Mouse (Mus musculus) midbrain, embryonic 12.5 days (tissue): ENCODE measurements around the gene 4930404H24Rik. TPM values are rescaled to one million over a fixed set of nuclear protein-coding genes. Genes with fewer than 3 reads are reported as not detected.
A peak's percentile ranks its signal among the peaks of the same experiment; 100 is the strongest.
"Not testable (repeated sequence)": the region's sequence is repeated elsewhere in the genome, so short reads cannot be mapped to it uniquely, and the experiment has no call there.

Experiments
- ATAC-seq: fragments of 200-750 bp; cut with Nextera tagmentation; 2 replicates; pipeline ENCODE4 v1.8.0; 2017; ENCODE audit warnings: low read depth, moderate TSS enrichment, moderate library complexity; ENCODE audit not compliant: low FRiP score
- H3K27ac ChIP-seq: fragments of 300-500 bp; sonication (generic); replicated peaks from 2 replicates; pipeline ENCODE4 v1.5.1; 2016; ENCODE audit warnings: mild to moderate bottlenecking
- H3K27me3 ChIP-seq: fragments of 300-500 bp; sonication (generic); 2 replicates; pipeline ENCODE4 v1.6.1; 2016; ENCODE audit warnings: mild to moderate bottlenecking
- H3K36me3 ChIP-seq: fragments of 300-500 bp; sonication (generic); 2 replicates; pipeline ENCODE4 v1.6.1; 2016
- H3K4me1 ChIP-seq: fragments of 300-500 bp; sonication (generic); 2 replicates; pipeline ENCODE4 v1.6.1; 2016
- H3K4me2 ChIP-seq: fragments of 300-500 bp; sonication (generic); replicated peaks from 2 replicates; pipeline ENCODE4 v1.6.1; 2016; ENCODE audit warnings: mild to moderate bottlenecking, moderate library complexity
- H3K4me3 ChIP-seq: fragments of 300-500 bp; sonication (generic); 2 replicates; pipeline ENCODE4 v1.5.1; 2016; ENCODE audit warnings: mild to moderate bottlenecking
- H3K9ac ChIP-seq: fragments of 300-500 bp; sonication (generic); replicated peaks from 2 replicates; pipeline ENCODE4 v1.6.1; 2016; ENCODE audit warnings: mild to moderate bottlenecking, moderate library complexity
- H3K9me3 ChIP-seq: fragments of 300-500 bp; sonication (generic); 2 replicates; pipeline ENCODE4 v1.6.1; 2016; ENCODE audit warnings: mild to moderate bottlenecking
- WGBS: fragments of 180-500 bp; shearing (Covaris S2); methylation state at CpG from one replicate; pipeline ENCODE4 v1.1.7; 2016; 5-methylcytosine and 5-hydroxymethylcytosine counted together
- polyA plus RNA-seq: library from polyadenylated mRNA; unstranded; fragments of >200 nt; fragmentation: Nextera tagmentation; extraction: Ambion mirVana; gene quantifications from 2 replicates; pipeline ENCODE4 v1.2.1, GENCODE M21; 2016

4930404H24Rik gene
- polyA plus RNA-seq, 1 experiment from 2014 or later: not detected

DNA sequence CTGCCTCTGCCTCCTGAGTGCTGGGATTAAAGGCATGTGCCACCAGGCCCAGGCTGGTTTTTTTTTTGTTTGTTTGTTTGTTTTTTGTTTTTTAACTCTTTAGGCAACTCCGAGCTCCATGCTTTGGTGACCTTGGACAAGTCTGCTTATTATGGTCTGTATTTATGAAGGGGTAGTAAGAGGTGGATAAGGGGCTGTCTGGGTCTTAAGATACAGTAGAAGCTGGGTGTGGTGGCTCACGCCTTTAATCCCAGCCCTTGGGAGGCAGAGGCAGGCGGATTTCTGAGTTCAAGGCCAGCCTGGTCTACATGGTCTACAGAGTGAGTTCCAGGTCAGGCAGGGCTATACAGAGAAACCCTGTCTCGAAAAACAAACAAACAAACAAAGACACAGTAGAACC, 2.8 kb downstream of the 4930404H24Rik start:
- H3K36me3 ChIP-seq, H3K27ac ChIP-seq, H3K4me2 ChIP-seq, ATAC-seq, H3K9me3 ChIP-seq, H3K9ac ChIP-seq, H3K4me3 ChIP-seq: not testable (repeated sequence)
- Histone ChIP-seq H3K4me1 (peaks cover 69% of the 10 kb centered on the region), H3K27me3 (peaks cover 82% of the 10 kb centered on the region)
- WGBS: 86% methylated on average over 4 of the region's 4 CpGs

DNA sequence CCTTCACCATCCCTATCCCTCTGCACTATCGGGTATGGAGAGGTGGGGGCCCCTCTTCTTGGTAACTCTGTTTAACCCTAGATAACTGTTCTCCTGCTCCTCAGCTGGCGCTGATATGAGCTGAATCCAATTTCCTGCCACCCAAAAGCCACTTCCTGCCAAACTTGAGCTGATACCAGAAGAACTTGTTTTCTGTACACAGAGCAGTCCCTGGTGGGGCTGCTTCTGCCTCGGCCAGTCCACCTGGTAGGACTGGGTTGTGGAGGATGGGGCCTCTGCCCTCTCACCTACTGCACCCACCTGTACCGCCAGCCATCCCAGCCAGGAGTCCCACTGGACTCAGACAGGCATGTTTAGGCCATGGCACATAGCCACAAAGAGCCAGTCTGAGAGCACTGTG, 3.2 kb downstream of the 4930404H24Rik start:
- no peak for ATAC-seq
- Histone ChIP-seq H3K9me3 (no peaks in the 10 kb centered on the region), H3K9ac (0 out of 2 replicates have a peak overlapping the region, but pooled peaks have one; percentile 4), H3K4me1 (peaks cover 66% of the 10 kb centered on the region), H3K27me3 (peaks cover 82% of the 10 kb centered on the region), H3K36me3 (no peaks in the 10 kb centered on the region), H3K4me2 (no peak overlapping the region), H3K4me3 (no peak overlapping the region), H3K27ac (peak overlapping the region; percentile 71; the same call in 1 of the 2 replicates)
- WGBS: 92% methylated on average over 4 of the region's 4 CpGs

DNA sequence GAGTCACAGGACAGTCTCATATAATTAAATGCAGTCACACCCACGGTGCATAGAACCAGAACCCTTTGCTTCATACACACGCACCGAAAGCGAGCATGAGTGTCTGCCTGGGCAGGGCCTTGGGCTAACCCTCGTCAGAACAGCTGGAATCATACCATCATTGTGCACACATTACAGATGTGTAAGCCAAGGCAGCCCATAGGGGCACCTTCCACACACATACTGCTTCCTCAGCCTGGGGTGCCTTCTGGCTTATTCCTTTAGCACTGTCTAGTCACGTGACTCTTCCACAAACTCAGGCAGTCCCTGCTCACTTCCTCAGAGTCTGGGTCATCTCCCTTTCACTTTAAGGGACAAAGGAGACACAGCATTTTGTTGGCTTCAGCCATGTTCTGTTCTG, 3.7 kb downstream of the 4930404H24Rik start:
- H3K9ac ChIP-seq: no peak overlapping the region
- peaks cover 61% of the 10 kb centered on the region for H3K4me1 ChIP-seq
- no peak for ATAC-seq
- WGBS: 85% methylated on average over 6 of the region's 6 CpGs
- H3K9me3 ChIP-seq: no peaks in the 10 kb centered on the region
- no peak overlapping the region for H3K4me3 ChIP-seq
- H3K4me2 ChIP-seq: no peak overlapping the region
- peaks cover 81% of the 10 kb centered on the region for H3K27me3 ChIP-seq
- peak overlapping the region; percentile 71 for H3K27ac ChIP-seq
- H3K36me3 ChIP-seq: no peaks in the 10 kb centered on the region

DNA sequence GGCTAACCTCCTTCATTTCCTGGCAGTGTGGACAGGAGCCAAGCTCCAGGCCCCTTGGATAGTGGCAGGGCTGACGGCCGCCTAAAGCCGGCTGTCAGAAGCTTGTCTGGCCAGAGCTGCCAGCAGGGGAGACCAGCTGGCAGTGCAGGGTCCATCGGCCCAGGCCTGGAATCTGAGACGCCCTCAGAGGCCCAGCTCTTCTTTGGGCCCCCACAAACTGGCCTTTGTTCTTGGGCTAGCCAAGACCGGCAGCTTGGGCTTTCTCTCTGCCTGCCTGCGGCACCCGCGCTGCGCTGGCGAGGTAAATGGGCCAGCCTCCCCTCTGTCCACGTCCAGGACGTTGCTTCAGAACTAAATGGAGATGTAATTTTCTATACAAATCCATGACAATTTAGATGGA, 4.3 kb downstream of the 4930404H24Rik start:
- Histone ChIP-seq H3K36me3 (no peaks in the 10 kb centered on the region), H3K4me1 (peaks cover 55% of the 10 kb centered on the region), H3K4me3 (no peak overlapping the region), H3K27ac (peak overlapping the region; percentile 71), H3K9ac (no peak overlapping the region), H3K9me3 (no peaks in the 10 kb centered on the region), H3K4me2 (peak overlapping the region; percentile 6; the same call in 1 of the 2 replicates), H3K27me3 (peaks cover 75% of the 10 kb centered on the region)
- 9% methylated on average over 13 of the region's 13 CpGs for whole genome bisulfite sequencing
- ATAC-seq: peak; percentile 55

DNA sequence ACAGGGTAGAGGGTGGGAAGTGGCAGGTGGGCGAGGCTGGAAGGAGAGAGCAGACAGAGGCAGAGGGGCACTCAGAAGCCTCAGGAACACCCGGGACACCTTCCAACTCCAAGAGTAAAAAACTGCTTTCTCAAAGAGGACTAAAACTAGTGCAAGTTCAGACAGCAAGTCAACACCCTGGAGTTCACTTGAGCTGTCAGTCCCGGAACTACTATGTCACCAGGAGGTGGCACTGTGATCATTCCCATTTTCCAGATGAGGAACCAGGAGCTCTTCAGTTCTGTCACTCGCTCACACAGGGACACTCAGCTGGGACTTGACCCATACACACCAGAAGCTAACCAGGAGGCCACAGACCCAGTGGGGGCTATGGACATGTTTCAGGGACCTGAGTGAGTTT, 6.6 kb downstream of the 4930404H24Rik start:
- no peaks in the 10 kb centered on the region for H3K9me3 ChIP-seq
- H3K27ac ChIP-seq: no peak overlapping the region
- ATAC-seq: no peak
- no peak overlapping the region for H3K9ac ChIP-seq
- H3K4me3 ChIP-seq: no peak overlapping the region
- H3K4me2 ChIP-seq: no peak overlapping the region
- no peaks in the 10 kb centered on the region for H3K36me3 ChIP-seq
- peaks cover 39% of the 10 kb centered on the region for H3K4me1 ChIP-seq
- WGBS: 69% methylated on average over 4 of the region's 4 CpGs
- H3K27me3 ChIP-seq: peaks cover 56% of the 10 kb centered on the region

DNA sequence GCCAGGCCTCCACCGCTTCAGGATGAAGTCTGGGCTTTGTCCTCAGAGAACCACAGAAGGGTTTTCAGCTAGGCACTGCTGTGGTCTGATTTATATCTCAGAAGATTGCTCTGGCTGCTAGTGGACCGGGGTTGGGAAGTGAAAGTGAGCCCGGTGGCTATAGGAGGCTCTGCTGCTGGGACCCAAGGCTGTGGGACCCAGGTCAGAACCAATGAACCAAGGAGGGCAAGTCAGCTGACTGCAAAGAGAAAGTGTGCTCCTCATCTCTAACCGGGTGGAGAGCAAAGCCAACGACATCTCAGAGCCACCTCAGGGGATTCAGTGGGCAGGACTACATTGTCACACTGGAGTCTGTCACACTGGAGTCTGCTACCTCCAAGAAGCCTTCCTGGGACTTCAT, 13.8 kb downstream of the 4930404H24Rik start:
- H3K27ac ChIP-seq: 0 out of 2 replicates have a peak overlapping the region, but pooled peaks have one; percentile 5
- H3K27me3 ChIP-seq: peaks cover 17% of the 10 kb centered on the region
- no peak for ATAC-seq
- H3K9me3 ChIP-seq: no peaks in the 10 kb centered on the region
- H3K4me3 ChIP-seq: no peak overlapping the region
- H3K9ac ChIP-seq: no peak overlapping the region
- whole genome bisulfite sequencing: 84% methylated on average over 5 of the region's 5 CpGs
- H3K4me1 ChIP-seq: peaks cover 27% of the 10 kb centered on the region
- no peak overlapping the region for H3K4me2 ChIP-seq
- no peaks in the 10 kb centered on the region for H3K36me3 ChIP-seq

DNA sequence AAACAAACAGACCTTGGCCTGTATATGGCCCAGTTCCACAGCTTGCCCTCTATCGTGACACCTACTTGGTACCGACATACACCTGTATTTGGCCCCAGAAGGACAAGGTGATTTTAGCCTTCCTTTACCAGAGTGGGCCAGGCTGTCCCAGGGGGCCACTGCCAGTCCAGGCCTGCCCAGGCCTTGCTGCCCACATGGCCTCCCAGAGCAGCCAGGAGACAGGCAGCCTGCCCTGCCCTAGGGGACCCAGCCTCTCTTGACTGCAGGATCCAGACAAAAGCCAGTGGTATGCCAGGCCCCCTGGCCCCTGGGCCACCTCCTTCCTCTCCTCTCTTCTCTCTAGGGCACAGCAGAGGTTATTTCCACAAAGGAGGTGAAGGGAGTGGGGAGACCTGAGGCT, 15.4 kb downstream of the 4930404H24Rik start:
- Histone ChIP-seq H3K9ac (no peak overlapping the region), H3K4me1 (peaks cover 43% of the 10 kb centered on the region), H3K27me3 (peaks cover 21% of the 10 kb centered on the region; the same call in 1 of the 2 replicates), H3K36me3 (no peaks in the 10 kb centered on the region), H3K4me3 (no peak overlapping the region), H3K27ac (no peak overlapping the region), H3K4me2 (no peak overlapping the region), H3K9me3 (no peaks in the 10 kb centered on the region)
- no peak for ATAC-seq
- 90% methylated on average over 2 of the region's 2 CpGs for WGBS

DNA sequence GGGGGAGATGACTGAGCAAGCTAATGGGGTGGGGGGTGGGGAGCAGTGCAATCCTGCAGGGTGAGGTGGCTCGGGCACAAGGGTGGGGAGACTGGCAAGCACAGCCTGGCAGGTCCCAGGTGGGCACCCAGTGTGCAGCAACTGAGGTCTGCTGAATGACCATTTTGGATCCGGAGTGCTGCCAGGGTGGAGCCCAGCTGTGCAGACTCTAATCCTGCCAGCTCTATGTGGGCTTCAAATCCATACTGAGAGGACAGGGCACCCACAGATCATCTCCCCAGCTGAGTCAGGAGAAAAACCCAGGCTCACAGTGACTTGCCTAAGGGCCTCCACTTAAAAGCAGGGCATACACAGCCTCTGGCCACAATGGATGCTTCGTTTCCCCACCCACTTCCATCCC, 15.8 kb downstream of the 4930404H24Rik start:
- no peaks in the 10 kb centered on the region for H3K9me3 ChIP-seq
- H3K36me3 ChIP-seq: no peaks in the 10 kb centered on the region
- no peak for ATAC-seq
- peaks cover 44% of the 10 kb centered on the region for H3K4me1 ChIP-seq
- no peak overlapping the region for H3K9ac ChIP-seq
- no peak overlapping the region for H3K4me2 ChIP-seq
- peak overlapping the region; percentile 83; the same call in 1 of the 2 replicates for H3K27ac ChIP-seq
- WGBS: 49% methylated on average over 3 of the region's 3 CpGs
- peaks cover 21% of the 10 kb centered on the region; the same call in 1 of the 2 replicates for H3K27me3 ChIP-seq
- H3K4me3 ChIP-seq: no peak overlapping the region

DNA sequence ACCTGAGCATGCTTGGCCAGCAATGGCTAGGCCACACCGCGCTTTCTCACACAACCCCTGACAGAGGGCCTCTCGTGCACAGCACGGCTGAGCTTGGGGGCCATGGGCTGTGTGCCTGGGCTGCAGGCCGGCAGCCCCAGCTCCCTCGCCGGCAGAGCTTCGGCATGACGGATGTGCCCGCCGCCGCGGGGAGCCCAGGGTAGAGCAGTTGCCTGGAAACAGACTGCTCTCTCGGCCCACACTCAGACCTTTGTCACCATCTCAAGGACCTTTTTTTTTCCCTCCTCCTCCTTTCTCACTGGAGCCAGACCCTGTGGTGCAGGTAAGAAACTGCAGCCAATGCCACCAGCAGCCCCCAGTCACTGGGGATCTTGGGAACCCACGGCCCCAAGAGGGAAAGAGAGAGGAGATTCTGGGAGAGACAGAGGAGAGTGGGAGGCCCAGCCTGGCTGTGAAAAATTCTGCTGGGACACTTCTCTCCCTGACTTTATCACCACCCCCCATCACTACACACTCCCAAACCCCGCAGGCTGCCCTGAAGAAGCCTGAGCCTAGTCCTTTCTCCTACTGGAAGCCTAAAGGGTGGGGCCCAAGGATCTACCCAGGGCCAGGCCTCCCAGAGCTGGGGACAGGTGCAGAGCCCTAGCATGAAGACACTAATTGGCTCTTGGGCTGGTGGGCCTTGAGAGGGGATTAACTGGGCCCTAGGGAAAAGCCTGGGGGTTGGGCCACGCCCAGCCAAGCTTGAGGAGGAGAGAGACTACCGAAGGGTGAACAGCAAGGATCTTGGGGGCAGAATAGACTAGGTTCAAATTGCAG, 16.8 kb downstream of the 4930404H24Rik start:
- H3K36me3 ChIP-seq: no peaks in the 10 kb centered on the region
- H3K9me3 ChIP-seq: no peaks in the 10 kb centered on the region
- H3K27me3 ChIP-seq: peaks cover 21% of the 10 kb centered on the region; the same call in 1 of the 2 replicates
- 8% methylated on average over 18 of the region's 18 CpGs for WGBS
- H3K4me3 ChIP-seq: no peak overlapping the region
- H3K27ac ChIP-seq: peak overlapping the region; percentile 83
- H3K4me2 ChIP-seq: peak overlapping the region; percentile 26; the same call in 1 of the 2 replicates
- H3K9ac ChIP-seq: peak overlapping the region; percentile 37; the same call in 1 of the 2 replicates
- peak; percentile 72 for ATAC-seq
- peaks cover 44% of the 10 kb centered on the region for H3K4me1 ChIP-seq

DNA sequence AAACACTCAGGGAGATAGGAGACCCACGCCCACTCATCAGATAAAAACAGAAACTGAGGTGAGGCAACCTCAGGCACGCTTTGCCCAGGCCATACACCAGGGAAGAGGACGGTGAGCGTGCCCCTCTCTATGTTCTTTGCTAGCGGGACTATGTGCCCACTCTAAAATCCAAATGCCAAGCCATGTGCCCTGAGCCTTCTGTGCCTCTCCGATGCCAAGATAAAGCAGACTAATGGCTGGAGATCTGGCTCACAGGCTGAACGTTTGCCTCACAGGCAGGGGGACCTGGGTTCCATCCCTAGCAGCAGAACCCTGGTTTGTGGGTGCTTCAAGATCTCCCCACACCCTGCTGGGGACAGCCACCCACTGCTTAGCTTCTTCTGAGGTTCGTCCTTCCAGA, 17.5 kb downstream of the 4930404H24Rik start:
- Histone ChIP-seq H3K4me2 (no peak overlapping the region), H3K9me3 (no peaks in the 10 kb centered on the region), H3K4me3 (no peak overlapping the region), H3K27me3 (peaks cover 21% of the 10 kb centered on the region; the same call in 1 of the 2 replicates), H3K36me3 (no peaks in the 10 kb centered on the region), H3K4me1 (peaks cover 44% of the 10 kb centered on the region), H3K27ac (peak overlapping the region; percentile 83; the same call in 1 of the 2 replicates), H3K9ac (no peak overlapping the region)
- no peak for ATAC-seq
- 82% methylated on average over 8 of the region's 8 CpGs for WGBS

DNA sequence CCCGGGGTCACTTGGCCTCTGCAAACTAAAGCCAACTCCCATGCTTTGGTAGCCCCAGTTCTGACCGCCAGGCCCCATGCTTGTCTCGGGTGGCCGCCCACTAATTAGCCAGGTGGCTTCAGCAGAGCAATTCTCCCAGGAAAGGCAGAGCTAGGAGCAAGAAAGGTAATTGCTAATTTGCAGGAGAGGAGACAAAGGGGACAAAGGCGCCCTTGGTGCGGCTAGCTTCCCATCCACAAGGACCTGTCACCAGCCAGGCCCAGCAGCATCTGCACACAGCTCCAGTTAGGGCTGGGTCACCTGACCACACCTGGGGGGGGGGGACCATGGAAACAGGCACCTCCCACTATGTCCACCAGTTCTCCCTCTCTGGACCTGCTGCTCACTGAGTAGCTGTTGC, 19.0 kb downstream of the 4930404H24Rik start:
- ATAC-seq: no peak
- H3K9ac ChIP-seq: no peak overlapping the region
- no peaks in the 10 kb centered on the region for H3K36me3 ChIP-seq
- no peaks in the 10 kb centered on the region for H3K9me3 ChIP-seq
- H3K4me1 ChIP-seq: peaks cover 44% of the 10 kb centered on the region
- H3K4me3 ChIP-seq: no peak overlapping the region
- no peak overlapping the region for H3K27ac ChIP-seq
- WGBS: 43% methylated on average over 6 of the region's 6 CpGs
- peaks cover 27% of the 10 kb centered on the region; the same call in 1 of the 2 replicates for H3K27me3 ChIP-seq
- no peak overlapping the region for H3K4me2 ChIP-seq
